Mouse (Mus musculus): ENCODE measurements around the gene Poll. TPM values are rescaled to one million over a fixed set of nuclear protein-coding genes. Genes with fewer than 3 reads are reported as not detected.
A peak's percentile ranks its signal among the peaks of the same experiment; 100 is the strongest.
"Not testable (repeated sequence)": the region's sequence is repeated elsewhere in the genome, so short reads cannot be mapped to it uniquely, and the experiment has no call there.

Gene Poll
- total RNA-seq, 2 experiments from 2014 or later = 13.5 to 16.0 TPM

GRCm38 (mm10) chr19:45574339-45574898 lies 14.1 kb upstream of the Poll start:
- Histone ChIP-seq H3K4me3 (no peak overlapping the region), H3K27ac (no peak overlapping the region; the same call in 1 of the 2 replicates)
- TF ChIP-seq CTCF (IDR thresholded peaks at IDR 0.05) = no peak
- no peak for DNase-seq
- intact Hi-C loops (cut with DNase I) = no loop called here

- TF ChIP-seq CTCF (IDR thresholded peaks at IDR 0.05) = peak; percentile 91
- intact Hi-C loops (cut with DNase I) = loop anchor here (1.0 kb wide), 1 partner anchor 172 kb away; no protein-coding TSS in a partner anchor
- Histone ChIP-seq H3K27ac (no peak overlapping the region; the same call in 1 of the 2 replicates), H3K4me3 (no peak overlapping the region)
- DNase-seq = peak; percentile 83
These were observed 13.5 kb upstream of the Poll start for GRCm38 (mm10) chr19:45573861-45574267.

DNA sequence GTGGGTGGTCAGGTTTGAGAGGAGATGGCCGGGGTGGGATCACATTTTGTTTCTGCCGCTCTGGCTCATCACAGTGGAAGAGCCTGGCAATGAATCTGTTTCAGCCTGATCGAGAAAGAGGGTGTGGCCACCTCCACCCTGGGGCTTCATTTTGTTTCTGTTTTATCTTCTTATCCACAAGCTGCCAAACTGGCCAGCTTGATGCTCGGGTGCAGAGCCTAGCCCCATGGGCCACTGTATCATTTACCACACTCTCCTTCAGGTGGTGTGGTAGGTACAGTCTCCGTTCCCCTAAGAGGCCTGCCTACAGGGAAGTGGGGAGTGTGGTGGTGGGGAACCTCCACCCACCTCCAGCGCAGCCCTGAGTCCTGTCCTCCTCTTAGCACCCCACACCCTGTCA lies 12.7 kb upstream of the Poll start:
- Histone ChIP-seq H3K27ac (no peak overlapping the region), H3K4me3 (no peak overlapping the region)
- no peak for DNase-seq
- TF ChIP-seq CTCF (IDR thresholded peaks at IDR 0.05) = no peak
- intact Hi-C loops (cut with DNase I) = loop anchor here (1.0 kb wide), 1 partner anchor 173 kb away; no protein-coding TSS in a partner anchor

DNA sequence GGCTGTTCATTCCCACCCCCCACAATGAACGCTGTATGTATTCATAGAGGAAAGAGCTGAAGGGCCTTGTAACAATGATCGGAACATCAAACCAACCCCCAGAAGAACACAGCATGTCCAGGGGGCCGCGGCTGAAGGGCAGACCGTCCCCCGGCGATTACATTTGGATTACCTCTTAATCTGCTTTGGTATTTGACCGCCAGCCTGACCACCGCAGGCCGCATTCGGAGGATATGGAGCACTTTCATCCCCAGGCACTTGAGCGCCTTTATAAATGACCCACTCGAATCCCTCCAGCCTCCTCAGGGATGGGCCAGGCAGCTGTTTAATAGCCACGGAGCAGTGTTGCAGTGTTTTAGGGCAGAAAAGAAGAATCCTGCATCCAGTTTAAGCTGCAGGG lies 7.0 kb upstream of the Poll start:
- H3K4me3 ChIP-seq = no peak overlapping the region
- H3K27ac ChIP-seq = no peak overlapping the region
- no peak for TF ChIP-seq CTCF (IDR thresholded peaks at IDR 0.05)
- intact Hi-C loops (cut with DNase I) = no loop called here
- no peak for DNase-seq

GRCm38 (mm10) chr19:45565925-45566715 lies 5.8 kb upstream of the Poll start:
- DNase-seq = no peak
- Histone ChIP-seq H3K27ac (no peak overlapping the region), H3K4me3 (no peak overlapping the region)
- intact Hi-C loops (cut with DNase I) = no loop called here
- TF ChIP-seq CTCF (IDR thresholded peaks at IDR 0.05) = no peak

GRCm38 (mm10) chr19:45554136-45554535 lies 6.2 kb downstream of the Poll start:
- DNase-seq = no peak
- no peak for TF ChIP-seq CTCF (IDR thresholded peaks at IDR 0.05)
- Histone ChIP-seq H3K4me3 (no peak overlapping the region), H3K27ac (no peak overlapping the region)
- intact Hi-C loops (cut with DNase I) = no loop called here

- DNase-seq = no peak
- no peak for TF ChIP-seq CTCF (IDR thresholded peaks at IDR 0.05)
- Histone ChIP-seq H3K4me3 (no peak overlapping the region), H3K27ac (no peak overlapping the region)
- intact Hi-C loops (cut with DNase I) = no loop called here
These were observed 8.1 kb downstream of the Poll start for GRCm38 (mm10) chr19:45552187-45552586.

GRCm38 (mm10) chr19:45549948-45550347 lies 10.4 kb downstream of the Poll start:
- Histone ChIP-seq H3K4me3 (no peak overlapping the region), H3K27ac (no peak overlapping the region)
- DNase-seq = peak; percentile 16
- intact Hi-C loops (cut with DNase I) = no loop called here
- no peak for TF ChIP-seq CTCF (IDR thresholded peaks at IDR 0.05)

DNA sequence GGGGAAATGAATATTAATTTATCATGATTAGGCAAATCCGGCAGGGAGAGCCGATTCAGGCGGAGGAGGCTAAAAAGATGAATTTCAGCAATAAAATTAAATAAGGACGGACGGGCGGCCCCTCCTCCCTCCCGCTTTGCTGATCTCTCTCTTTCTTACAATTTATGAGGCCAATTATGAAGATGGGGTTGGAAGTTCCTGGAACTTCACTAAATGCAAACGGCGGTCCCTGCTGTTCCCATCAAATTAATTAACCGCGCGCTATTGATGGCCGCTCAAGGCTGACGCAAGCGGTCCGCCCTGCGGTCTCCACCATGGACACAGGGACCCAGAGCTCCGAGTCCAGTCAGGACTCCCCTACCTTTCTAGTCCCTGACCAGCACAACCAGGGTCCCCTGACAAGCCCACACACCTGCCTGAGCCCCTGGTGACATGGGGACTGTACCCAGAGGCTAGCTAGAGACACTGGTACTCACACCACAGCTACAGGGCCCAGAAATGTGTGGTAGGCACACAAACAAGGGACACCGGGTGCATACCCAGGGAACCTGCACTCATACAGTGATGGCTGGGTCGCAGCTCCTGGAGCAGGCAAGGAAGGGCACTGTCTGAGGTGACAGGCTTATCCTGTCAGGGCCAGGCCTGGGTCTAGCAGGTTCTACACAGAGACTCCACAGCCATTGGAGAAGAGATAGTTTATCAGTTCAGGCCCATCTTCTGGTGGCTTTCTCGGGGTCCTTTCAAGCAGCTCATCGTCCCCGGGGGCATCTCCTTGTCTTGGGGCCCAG lies 11.0 kb downstream of the Poll start:
- intact Hi-C loops (cut with DNase I) = no loop called here
- TF ChIP-seq CTCF (IDR thresholded peaks at IDR 0.05) = no peak
- Histone ChIP-seq H3K4me3 (no peak overlapping the region), H3K27ac (no peak overlapping the region)
- peak; percentile 12 for DNase-seq

GRCm38 (mm10) chr19:45548196-45548595 lies 12.1 kb downstream of the Poll start:
- H3K4me3 ChIP-seq; intact Hi-C loops (cut with DNase I); H3K27ac ChIP-seq: not testable (repeated sequence)
- DNase-seq = peak; percentile 22

DNA sequence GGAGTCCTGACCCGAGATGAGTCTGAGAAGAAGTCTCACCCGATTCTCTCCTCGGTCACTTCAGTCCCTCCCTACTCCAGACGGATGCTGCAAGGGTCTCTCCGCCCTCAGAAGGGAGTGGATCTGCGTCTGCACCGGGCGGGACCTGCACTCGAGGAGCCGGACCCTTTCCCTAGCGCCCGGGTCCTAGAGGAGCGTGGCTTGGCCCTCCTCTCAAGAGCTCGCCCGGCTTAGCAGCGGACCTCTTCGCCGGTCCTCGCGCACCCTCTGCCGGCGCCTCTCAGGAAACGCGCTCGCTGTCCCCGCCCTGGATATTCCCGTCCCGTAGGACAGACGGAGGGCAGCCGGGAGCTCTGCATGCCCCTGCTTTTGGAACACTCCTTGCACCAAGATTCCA lies 15.4 kb downstream of the Poll start:
- Histone ChIP-seq H3K27ac (0 out of 2 replicates have a peak overlapping the region, but pooled peaks have one; percentile 9), H3K4me3 (peak overlapping the region; percentile 78)
- intact Hi-C loops (cut with DNase I) = loop anchor here (1.0 to 5.0 kb wide), 4 partner anchors 68 to 324 kb away; no protein-coding TSS in a partner anchor
- TF ChIP-seq CTCF (IDR thresholded peaks at IDR 0.05) = no peak; the same call in 1 of the 2 replicates
- peak; percentile 89 for DNase-seq

GRCm38 (mm10) chr19:45544152-45544924 lies 16.0 kb downstream of the Poll start:
- intact Hi-C loops (cut with DNase I) = loop anchor here (2.0 to 5.0 kb wide), 3 partner anchors 67 to 236 kb away; no protein-coding TSS in a partner anchor
- Histone ChIP-seq H3K27ac (0 out of 2 replicates have a peak overlapping the region, but pooled peaks have one; percentile 9), H3K4me3 (peak overlapping the region; percentile 78)
- peak; percentile 60 for DNase-seq
- TF ChIP-seq CTCF (IDR thresholded peaks at IDR 0.05) = no peak

Measured in gastrocnemius, adult 2 months (tissue).